Mouse (Mus musculus) C2C12 (cell line): ENCODE measurements around the gene Lrrc75b. TPM values are rescaled to one million over a fixed set of nuclear protein-coding genes. Genes with fewer than 3 reads are reported as not detected.

ENCODE experiments used
- H3K27me3 ChIP-seq: one replicate; pipeline ENCODE4 v1.6.1; 2011; ENCODE audit not compliant: control insufficient read depth, insufficient read depth, insufficient read length
- H3K36me3 ChIP-seq: one replicate; pipeline ENCODE4 v1.6.1; 2011; ENCODE audit not compliant: control insufficient read depth, insufficient read depth
- H3K4me3 ChIP-seq: one replicate; pipeline ENCODE4 v1.5.1; 2011; ENCODE audit warnings: mild to moderate bottlenecking, control low read depth; ENCODE audit not compliant: poor library complexity, insufficient read depth, severe bottlenecking
- H3K79me2 ChIP-seq: one replicate; pipeline ENCODE4 v1.6.1; 2011; ENCODE audit not compliant: control insufficient read depth, insufficient read depth
- H3K79me3 ChIP-seq: one replicate; pipeline ENCODE4 v1.6.1; 2011; ENCODE audit warnings: low read depth, control low read depth
- H3ac ChIP-seq: one replicate; pipeline ENCODE3; 2011; ENCODE audit warnings: low read depth; ENCODE audit not compliant: control insufficient read depth, insufficient read length
- CEBPB ChIP-seq: IDR thresholded peaks from one replicate; pipeline ENCODE4 v1.6.1; 2011; ENCODE audit warnings: low read depth, mild to moderate bottlenecking, control low read depth, moderate library complexity
- CTCF ChIP-seq: IDR thresholded peaks from one replicate; pipeline ENCODE4 v1.5.1; 2011; ENCODE audit not compliant: control insufficient read depth, insufficient read depth, insufficient read length
- FOSL1 ChIP-seq: IDR thresholded peaks from one replicate; pipeline ENCODE4 v1.8.0; 2011; ENCODE audit warnings: mild to moderate bottlenecking, low read length; ENCODE audit not compliant: poor library complexity, insufficient read depth, severe bottlenecking
- MAX ChIP-seq: IDR thresholded peaks from one replicate; pipeline ENCODE4 v1.6.1; 2011; ENCODE audit warnings: mild to moderate bottlenecking, control low read depth
- MYOD1 ChIP-seq: IDR thresholded peaks from one replicate; pipeline ENCODE4 v1.6.1; 2011; ENCODE audit warnings: low read depth; ENCODE audit not compliant: control insufficient read depth, insufficient read length
- MYOG ChIP-seq: IDR thresholded peaks from one replicate; pipeline ENCODE4 v1.6.1; 2011; ENCODE audit not compliant: control insufficient read depth, insufficient read length; ENCODE audit errors: extremely low read depth
- USF1 ChIP-seq: IDR thresholded peaks from one replicate; pipeline ENCODE4 v1.6.1; 2011; ENCODE audit warnings: low read depth, mild to moderate bottlenecking, control low read depth, moderate library complexity
- polyA plus RNA-seq: library from polyadenylated mRNA; unstranded; fragments of >200 nt; fragmentation: generic; extraction: Trizol; gene quantifications from one replicate; pipeline ENCODE4 v1.2.1, GENCODE M21; 2012; ENCODE audit warnings: missing spikeins

The Lrrc75b gene
- polyA plus RNA-seq, 1 experiment: 3.8 TPM

DNA sequence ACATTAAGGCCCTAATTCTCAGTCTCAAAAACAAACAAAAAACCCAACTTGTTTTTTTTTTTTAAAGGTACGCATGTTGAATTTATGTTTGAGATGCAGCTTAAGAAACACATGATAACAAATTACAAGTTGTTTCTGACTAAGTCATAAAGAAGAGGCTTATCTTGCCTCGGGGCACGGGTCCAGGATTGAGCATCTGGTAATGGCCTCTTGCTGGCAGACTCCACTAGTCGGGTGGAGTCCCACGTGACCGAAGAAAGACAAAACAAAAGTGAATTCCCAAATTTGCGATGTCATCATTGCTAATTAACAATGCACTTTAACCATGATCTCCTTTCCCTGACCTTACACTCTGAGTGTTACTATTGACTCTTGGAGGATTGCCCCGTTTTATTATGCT is 35.9 kb upstream of the Lrrc75b start:
- H3K79me3 ChIP-seq: no peaks in the 10 kb centered on the region
- H3K79me2 ChIP-seq: no peaks in the 10 kb centered on the region
- H3ac ChIP-seq: no peak overlapping the region
- TF ChIP-seq MYOD1 (no peak), MAX (no peak), USF1 (peak; percentile 27)
- H3K27me3 ChIP-seq: no peaks in the 10 kb centered on the region
- H3K36me3 ChIP-seq: no peaks in the 10 kb centered on the region
- H3K4me3 ChIP-seq: no peak overlapping the region

GRCm38 (mm10) chr10:75592585-75592984 is 32.5 kb upstream of the Lrrc75b start:
- no peaks in the 10 kb centered on the region for H3K79me3 ChIP-seq
- no peak for TF ChIP-seq USF1
- TF ChIP-seq CTCF: no peak
- TF ChIP-seq MYOG: no peak
- no peak for TF ChIP-seq MYOD1
- TF ChIP-seq MAX: no peak
- TF ChIP-seq FOSL1: no peak
- TF ChIP-seq CEBPB: no peak
- H3ac ChIP-seq: no peak overlapping the region
- no peaks in the 10 kb centered on the region for H3K79me2 ChIP-seq
- no peaks in the 10 kb centered on the region for H3K36me3 ChIP-seq
- H3K4me3 ChIP-seq: no peak overlapping the region
- H3K27me3 ChIP-seq: no peaks in the 10 kb centered on the region

GRCm38 (mm10) chr10:75591211-75591894 is 31.2 kb upstream of the Lrrc75b start:
- no peak overlapping the region for H3ac ChIP-seq
- no peaks in the 10 kb centered on the region for H3K27me3 ChIP-seq
- no peaks in the 10 kb centered on the region for H3K79me3 ChIP-seq
- H3K4me3 ChIP-seq: no peak overlapping the region
- no peak for TF ChIP-seq CTCF
- TF ChIP-seq MYOD1: no peak
- TF ChIP-seq FOSL1: no peak
- no peaks in the 10 kb centered on the region for H3K79me2 ChIP-seq
- H3K36me3 ChIP-seq: no peaks in the 10 kb centered on the region

DNA sequence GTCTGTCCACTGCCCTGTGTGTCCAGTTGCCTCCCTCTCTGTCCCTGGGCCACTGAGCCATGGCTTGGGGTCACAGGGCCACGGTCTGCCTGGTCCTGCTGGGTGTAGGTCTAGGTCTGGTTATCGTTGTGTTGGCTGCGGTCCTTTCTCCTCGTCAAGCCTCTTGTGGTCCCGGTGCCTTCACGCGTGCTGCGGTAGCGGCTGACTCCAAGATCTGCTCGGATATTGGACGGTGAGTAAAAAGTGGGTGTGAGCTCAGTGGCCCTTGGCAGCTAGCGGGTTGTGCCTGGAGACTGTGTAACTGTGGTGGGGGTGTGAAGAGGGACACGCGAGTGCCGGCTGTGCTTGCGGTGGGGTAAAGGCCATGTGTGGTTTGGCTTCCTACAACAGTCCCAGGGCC is 29.5 kb upstream of the Lrrc75b start:
- no peak for TF ChIP-seq MAX
- TF ChIP-seq FOSL1: no peak
- no peak for TF ChIP-seq MYOG
- TF ChIP-seq CTCF: no peak
- no peak for TF ChIP-seq USF1
- TF ChIP-seq CEBPB: no peak
- no peak for TF ChIP-seq MYOD1
- Histone ChIP-seq H3K79me2 (no peaks in the 10 kb centered on the region), H3K36me3 (no peaks in the 10 kb centered on the region), H3K79me3 (no peaks in the 10 kb centered on the region), H3K27me3 (peaks cover 10% of the 10 kb centered on the region), H3K4me3 (no peak overlapping the region), H3ac (no peak overlapping the region)

- H3K36me3 ChIP-seq: no peaks in the 10 kb centered on the region
- no peak within 1 kb of the TSS for H3ac ChIP-seq
- no peaks in the 10 kb centered on the region for H3K79me2 ChIP-seq
- H3K4me3 ChIP-seq: no peak within 1 kb of the TSS
- H3K79me3 ChIP-seq: no peaks in the 10 kb centered on the region
- peaks cover 10% of the 10 kb centered on the region for H3K27me3 ChIP-seq
- no peak for TF ChIP-seq MAX
- no peak for TF ChIP-seq USF1
- TF ChIP-seq MYOD1: no peak
- no peak for TF ChIP-seq MYOG
- no peak for TF ChIP-seq CEBPB
- TF ChIP-seq CTCF: no peak
- no peak for TF ChIP-seq FOSL1
Observed at GRCm38 (mm10) chr10:75589129-75589528, 29.0 kb upstream of the Lrrc75b start, which contains the start of gene Ggt5. Gene Ggt5, plus strand, starts transcription at chr10:75589340.

GRCm38 (mm10) chr10:75588336-75588735 is 28.2 kb upstream of the Lrrc75b start:
- H3K79me2 ChIP-seq: no peaks in the 10 kb centered on the region
- TF ChIP-seq MYOG (no peak), FOSL1 (no peak), USF1 (no peak), CEBPB (no peak), MYOD1 (no peak), MAX (no peak), CTCF (no peak)
- no peak overlapping the region for H3ac ChIP-seq
- H3K36me3 ChIP-seq: no peaks in the 10 kb centered on the region
- peaks cover 16% of the 10 kb centered on the region for H3K27me3 ChIP-seq
- no peaks in the 10 kb centered on the region for H3K79me3 ChIP-seq
- no peak overlapping the region for H3K4me3 ChIP-seq
